Mouse (Mus musculus): Measurements from ENCODE around the gene Itk. TPM values are rescaled to one million over a fixed set of nuclear protein-coding genes. Genes with fewer than 3 reads are reported as not detected.

Itk gene
- polyA plus RNA-seq, 1 experiment from 2014 or later = 0.14 TPM

DNA sequence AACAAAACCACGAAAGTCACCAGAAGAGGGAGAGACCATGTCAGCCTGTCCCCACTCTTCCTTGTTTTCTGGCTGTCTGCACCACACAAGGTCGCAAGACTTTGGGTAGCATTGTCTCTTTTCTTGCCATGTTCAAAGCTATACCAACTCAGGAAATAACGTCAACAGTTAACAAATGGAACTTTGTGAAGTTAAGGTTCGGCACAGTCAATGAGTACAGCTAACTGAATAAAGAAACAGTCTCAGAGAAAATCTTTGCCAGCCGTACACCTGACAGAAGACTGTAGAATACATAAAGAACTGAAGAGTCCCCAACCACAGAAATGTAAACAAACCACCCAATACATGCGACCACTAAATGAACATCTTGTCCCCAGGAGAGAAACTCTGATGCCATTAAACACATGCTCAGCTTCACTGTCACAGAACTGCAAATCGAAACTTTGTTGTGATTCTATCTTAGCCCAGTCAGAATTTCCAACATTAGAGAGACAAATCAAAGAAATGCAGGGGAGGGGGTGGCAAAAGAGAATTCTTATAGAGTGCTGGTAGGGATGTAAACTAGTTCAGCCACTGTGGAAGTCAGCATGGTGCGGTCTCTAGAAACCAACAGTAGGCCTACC is 16.9 kb downstream of the Itk start:
- Histone ChIP-seq H3K4me3 (ENCODE audit: low read depth, low read length) (no peak overlapping the region), H3K4me2 (no peak overlapping the region), H3K27ac (ENCODE audit: low read depth, low read length) (no peak overlapping the region), H3K9ac (ENCODE audit: low read depth, low read length) (no peak overlapping the region), H3K4me1 (replicated peaks; ENCODE audit: control insufficient read depth, insufficient read depth, low read length) (no peaks in the 10 kb centered on the region), H3K27me3 (replicated peaks; ENCODE audit: control insufficient read depth, insufficient read depth, low read length) (no peaks in the 10 kb centered on the region), H3K36me3 (ENCODE audit: control insufficient read depth, insufficient read depth, low read length) (no peaks in the 10 kb centered on the region), H3K9me3 (ENCODE audit: control insufficient read depth, low read length) (no peaks in the 10 kb centered on the region)
- ATAC-seq (replicated peaks; ENCODE audit: low FRiP score) (no peak), DNase-seq (ENCODE audit: low spot score) (no peak)
- 75% methylated on average over 8 of the region's 8 CpGs for WGBS

DNA sequence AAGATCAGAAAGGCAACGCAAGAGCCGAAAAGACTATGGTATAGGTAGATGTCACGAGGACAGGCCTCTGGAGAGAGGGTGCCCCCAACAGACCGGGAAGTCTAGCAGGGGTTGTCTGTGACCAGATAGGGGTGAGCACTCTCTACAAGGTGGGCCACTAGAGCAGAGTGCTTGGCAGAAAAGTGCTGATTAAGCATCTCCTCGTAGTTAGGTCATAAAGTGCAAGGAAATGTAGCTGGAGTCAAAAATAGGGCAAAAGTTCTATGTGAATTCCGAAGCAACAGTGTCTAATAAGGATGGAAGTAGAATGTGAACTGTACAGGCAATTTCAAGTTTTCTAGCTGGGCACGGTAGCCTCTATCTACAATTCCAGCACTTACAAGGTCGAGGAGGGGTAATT is 18.1 kb downstream of the Itk start:
- Histone ChIP-seq H3K27me3 (replicated peaks; ENCODE audit: control insufficient read depth, insufficient read depth, low read length) (no peaks in the 10 kb centered on the region), H3K4me2 (no peak overlapping the region), H3K36me3 (ENCODE audit: control insufficient read depth, insufficient read depth, low read length) (no peaks in the 10 kb centered on the region), H3K9me3 (ENCODE audit: control insufficient read depth, low read length) (no peaks in the 10 kb centered on the region), H3K9ac (ENCODE audit: low read depth, low read length) (no peak overlapping the region), H3K4me3 (ENCODE audit: low read depth, low read length) (no peak overlapping the region), H3K4me1 (replicated peaks; ENCODE audit: control insufficient read depth, insufficient read depth, low read length) (no peaks in the 10 kb centered on the region), H3K27ac (ENCODE audit: low read depth, low read length) (no peak overlapping the region)
- no peak for DNase-seq (ENCODE audit: low spot score)
- 86% methylated on average over 8 of the region's 8 CpGs for WGBS
- no peak for ATAC-seq (replicated peaks; ENCODE audit: low FRiP score)

DNA sequence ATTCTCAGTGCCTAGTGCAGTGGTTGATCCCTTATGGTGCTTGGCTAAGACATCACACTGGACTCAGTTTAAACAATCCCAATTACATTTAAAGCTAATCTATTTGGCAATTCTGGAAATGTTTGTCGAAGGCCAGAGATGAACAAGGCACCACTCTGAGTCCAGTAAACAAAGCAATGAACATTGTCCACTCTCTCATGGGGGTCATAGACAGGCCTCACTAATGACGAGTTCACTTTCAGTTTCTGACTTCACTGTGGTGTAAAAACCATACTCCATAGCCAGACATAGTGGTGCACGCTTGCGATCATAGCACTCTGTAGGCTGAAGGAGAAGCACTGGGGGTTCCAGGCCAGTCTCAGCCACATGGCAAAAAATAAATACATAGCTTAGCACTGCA is 18.9 kb downstream of the Itk start:
- WGBS = 88% methylated on average over 4 of the region's 4 CpGs
- DNase-seq (ENCODE audit: low spot score) (peak; percentile 17), ATAC-seq (replicated peaks; ENCODE audit: low FRiP score) (no peak)

DNA sequence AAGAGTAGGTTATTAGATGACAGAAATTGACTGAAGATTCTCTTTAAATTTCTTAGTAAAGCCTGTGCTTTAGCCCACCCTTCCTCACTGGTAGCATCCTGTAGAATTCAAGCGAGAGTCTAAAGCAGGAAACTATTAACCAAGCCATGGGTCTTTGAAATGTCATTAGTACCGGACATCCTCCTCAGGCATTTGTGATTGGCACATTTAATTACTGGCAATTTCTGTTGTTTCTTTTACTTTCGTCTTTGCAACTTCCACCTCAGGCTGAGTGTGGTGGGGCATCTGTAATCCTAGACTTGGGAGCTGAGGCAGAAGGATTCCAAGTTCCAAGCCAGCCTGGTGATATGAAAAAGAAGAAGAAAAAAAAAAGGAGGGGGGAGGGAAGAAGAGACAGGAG is 23.0 kb downstream of the Itk start:
- WGBS = 59% methylated on average over 3 of the region's 3 CpGs
- H3K4me3 ChIP-seq (ENCODE audit: low read depth, low read length) = no peak overlapping the region
- no peak overlapping the region for H3K9ac ChIP-seq (ENCODE audit: low read depth, low read length)
- no peaks in the 10 kb centered on the region for H3K27me3 ChIP-seq (replicated peaks; ENCODE audit: control insufficient read depth, insufficient read depth, low read length)
- DNase-seq (ENCODE audit: low spot score) = peak; percentile 6
- no peaks in the 10 kb centered on the region for H3K9me3 ChIP-seq (ENCODE audit: control insufficient read depth, low read length)
- ATAC-seq (replicated peaks; ENCODE audit: low FRiP score) = no peak
- no peaks in the 10 kb centered on the region for H3K4me1 ChIP-seq (replicated peaks; ENCODE audit: control insufficient read depth, insufficient read depth, low read length)
- H3K27ac ChIP-seq (ENCODE audit: low read depth, low read length) = no peak overlapping the region
- no peak overlapping the region for H3K4me2 ChIP-seq
- no peaks in the 10 kb centered on the region for H3K36me3 ChIP-seq (ENCODE audit: control insufficient read depth, insufficient read depth, low read length)

More for the DNA sequence above, 18.9 kb downstream of the Itk start:
- Histone ChIP-seq H3K9ac (ENCODE audit: low read depth, low read length) (no peak overlapping the region), H3K36me3 (ENCODE audit: control insufficient read depth, insufficient read depth, low read length) (no peaks in the 10 kb centered on the region), H3K4me3 (ENCODE audit: low read depth, low read length) (no peak overlapping the region), H3K4me2 (no peak overlapping the region), H3K27ac (ENCODE audit: low read depth, low read length) (no peak overlapping the region), H3K9me3 (ENCODE audit: control insufficient read depth, low read length) (no peaks in the 10 kb centered on the region), H3K27me3 (replicated peaks; ENCODE audit: control insufficient read depth, insufficient read depth, low read length) (no peaks in the 10 kb centered on the region), H3K4me1 (replicated peaks; ENCODE audit: control insufficient read depth, insufficient read depth, low read length) (no peaks in the 10 kb centered on the region)

DNA sequence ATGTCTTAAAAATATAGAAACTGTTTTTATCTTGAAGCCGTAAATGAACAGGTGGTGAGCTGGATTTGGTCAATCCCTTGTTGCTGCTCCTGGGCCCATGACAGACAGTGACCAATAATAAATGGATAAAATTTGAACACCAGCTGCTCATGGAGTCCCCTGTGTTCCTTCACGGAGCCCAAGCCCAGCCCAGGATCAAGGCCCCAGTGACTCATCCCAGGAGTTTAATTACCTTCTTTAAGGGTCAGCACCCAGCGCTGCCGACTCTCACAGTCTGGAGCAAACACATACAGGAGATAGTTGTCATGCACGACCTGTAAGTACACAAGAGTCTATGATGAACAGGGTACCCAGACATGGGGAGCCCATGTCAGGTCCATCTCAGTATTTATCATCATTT is 23.6 kb downstream of the Itk start:
- H3K9ac ChIP-seq (ENCODE audit: low read depth, low read length) = no peak overlapping the region
- WGBS = 73% methylated on average over 5 of the region's 5 CpGs
- no peaks in the 10 kb centered on the region for H3K27me3 ChIP-seq (replicated peaks; ENCODE audit: control insufficient read depth, insufficient read depth, low read length)
- H3K36me3 ChIP-seq (ENCODE audit: control insufficient read depth, insufficient read depth, low read length) = no peaks in the 10 kb centered on the region
- DNase-seq (ENCODE audit: low spot score) (peak; percentile 18), ATAC-seq (replicated peaks; ENCODE audit: low FRiP score) (no peak)
- no peak overlapping the region for H3K4me3 ChIP-seq (ENCODE audit: low read depth, low read length)
- no peaks in the 10 kb centered on the region for H3K4me1 ChIP-seq (replicated peaks; ENCODE audit: control insufficient read depth, insufficient read depth, low read length)
- no peak overlapping the region for H3K27ac ChIP-seq (ENCODE audit: low read depth, low read length)
- H3K9me3 ChIP-seq (ENCODE audit: control insufficient read depth, low read length) = no peaks in the 10 kb centered on the region
- H3K4me2 ChIP-seq = no peak overlapping the region

DNA sequence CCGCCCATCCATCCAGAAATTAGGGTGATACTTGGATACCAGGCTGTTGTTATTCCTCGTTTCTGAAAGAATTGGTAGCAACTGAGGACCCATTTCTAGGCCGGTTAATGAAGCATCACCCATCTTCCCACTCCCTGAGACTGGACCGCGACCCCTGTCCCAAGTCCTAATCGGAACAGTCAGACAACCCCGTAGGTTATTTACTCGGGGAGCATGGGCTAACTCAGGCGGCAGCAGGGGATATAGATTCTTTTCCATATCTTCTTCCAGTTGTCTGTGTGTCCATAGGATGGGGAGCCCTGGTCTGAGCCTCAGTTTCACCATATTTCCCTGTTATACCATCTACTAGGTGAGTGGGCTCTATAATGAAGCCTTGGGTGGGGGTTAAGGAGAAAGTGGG is 25.5 kb downstream of the Itk start:
- no peaks in the 10 kb centered on the region for H3K4me1 ChIP-seq (replicated peaks; ENCODE audit: control insufficient read depth, insufficient read depth, low read length)
- WGBS = 91% methylated on average over 9 of the region's 9 CpGs
- ATAC-seq (replicated peaks; ENCODE audit: low FRiP score) = no peak

DNA sequence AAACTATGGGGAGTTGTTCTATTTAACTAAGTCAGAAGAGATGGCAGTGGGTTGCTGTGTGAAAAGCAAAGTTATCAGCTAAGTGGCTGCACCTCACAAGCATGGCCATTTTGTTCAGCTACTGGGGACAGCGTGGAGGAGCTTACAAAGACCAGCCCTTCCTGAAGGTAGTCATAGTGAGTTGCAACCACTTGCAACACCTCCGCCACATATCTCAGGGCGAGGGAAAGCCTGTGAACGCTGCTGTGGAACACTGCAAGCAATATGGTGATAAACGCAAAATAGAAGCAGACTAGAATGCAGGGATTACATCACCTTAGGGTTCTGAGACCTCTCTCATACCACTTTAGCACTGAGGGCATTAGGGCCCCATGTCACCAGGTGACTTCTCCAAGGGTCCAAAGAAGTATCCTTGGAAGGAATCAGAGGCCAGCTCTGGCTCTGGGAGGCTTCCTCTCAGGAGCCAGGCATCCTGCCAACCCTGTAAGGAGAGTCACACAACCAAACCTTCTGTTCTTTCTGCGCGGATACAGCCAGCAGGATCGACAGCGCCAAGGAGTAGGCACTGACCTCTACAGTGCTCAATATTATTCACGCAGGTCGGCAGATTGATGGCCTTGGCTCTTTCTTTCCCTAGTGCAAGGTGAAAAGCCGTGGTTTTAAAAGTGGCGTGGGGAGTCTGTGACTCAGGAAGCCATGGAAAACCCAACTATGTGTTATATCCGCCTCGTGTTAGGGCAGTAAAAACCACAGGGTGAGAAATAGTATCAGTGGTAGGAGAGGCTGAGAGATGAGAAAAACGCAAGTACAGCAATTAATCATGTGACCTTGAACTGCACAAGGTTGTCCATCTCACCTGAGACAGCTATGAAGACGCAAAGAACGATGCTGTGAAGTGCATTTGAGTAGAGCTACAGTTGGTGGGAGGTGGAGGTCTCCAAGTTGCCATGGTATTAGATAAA is 27.0 kb downstream of the Itk start:
- no peaks in the 10 kb centered on the region for H3K36me3 ChIP-seq (ENCODE audit: control insufficient read depth, insufficient read depth, low read length)
- no peak for ATAC-seq (replicated peaks; ENCODE audit: low FRiP score)
- 76% methylated on average over 18 of the region's 18 CpGs for WGBS
- H3K4me3 ChIP-seq (ENCODE audit: low read depth, low read length) = no peak overlapping the region
- no peak overlapping the region for H3K4me2 ChIP-seq
- no peak overlapping the region for H3K9ac ChIP-seq (ENCODE audit: low read depth, low read length)
- DNase-seq (ENCODE audit: low spot score) = peak; percentile 8
- no peak overlapping the region for H3K27ac ChIP-seq (ENCODE audit: low read depth, low read length)
- H3K4me1 ChIP-seq (replicated peaks; ENCODE audit: control insufficient read depth, insufficient read depth, low read length) = no peaks in the 10 kb centered on the region
- H3K9me3 ChIP-seq (ENCODE audit: control insufficient read depth, low read length) = no peaks in the 10 kb centered on the region
- H3K27me3 ChIP-seq (replicated peaks; ENCODE audit: control insufficient read depth, insufficient read depth, low read length) = no peaks in the 10 kb centered on the region

More for the DNA sequence above, 25.5 kb downstream of the Itk start:
- Histone ChIP-seq H3K9ac (ENCODE audit: low read depth, low read length) (no peak overlapping the region), H3K4me3 (ENCODE audit: low read depth, low read length) (no peak overlapping the region), H3K27ac (ENCODE audit: low read depth, low read length) (no peak overlapping the region), H3K4me2 (no peak overlapping the region), H3K27me3 (replicated peaks; ENCODE audit: control insufficient read depth, insufficient read depth, low read length) (no peaks in the 10 kb centered on the region), H3K9me3 (ENCODE audit: control insufficient read depth, low read length) (no peaks in the 10 kb centered on the region), H3K36me3 (ENCODE audit: control insufficient read depth, insufficient read depth, low read length) (no peaks in the 10 kb centered on the region)
- DNase-seq (ENCODE audit: low spot score) = peak; percentile 1

DNA sequence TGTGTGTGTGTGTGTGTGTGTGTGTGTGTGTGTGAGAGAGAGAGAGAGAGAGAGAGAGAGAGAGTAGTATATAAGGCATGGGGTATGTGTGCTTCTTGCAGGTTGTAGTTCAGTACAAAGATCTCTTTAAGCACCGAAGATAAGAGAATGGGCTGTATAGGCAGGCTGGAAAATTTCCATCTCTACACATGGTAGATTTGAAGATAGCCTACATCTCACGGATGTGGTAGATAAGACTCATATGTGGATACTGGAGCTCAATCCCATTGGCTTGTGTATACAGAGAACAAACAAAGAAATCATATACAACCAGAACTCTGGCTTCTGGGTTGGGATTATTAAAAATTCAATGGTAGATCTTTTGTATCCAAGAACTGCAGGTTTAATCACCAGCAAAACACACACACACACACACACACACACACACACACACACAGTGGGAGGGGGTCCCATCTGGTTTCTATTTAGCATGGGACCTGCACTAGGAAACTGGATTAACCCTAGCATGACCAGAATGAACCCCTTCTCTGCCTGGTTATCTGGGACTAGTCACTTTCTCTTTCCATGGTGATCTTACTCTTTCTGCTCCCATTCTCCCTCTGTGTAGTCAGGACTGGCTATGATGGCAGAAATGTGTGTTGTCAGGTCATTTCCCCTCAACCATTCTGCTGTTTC is 28.2 kb downstream of the Itk start:
- no peak overlapping the region for H3K27ac ChIP-seq (ENCODE audit: low read depth, low read length)
- H3K4me1 ChIP-seq (replicated peaks; ENCODE audit: control insufficient read depth, insufficient read depth, low read length) = no peaks in the 10 kb centered on the region
- H3K4me3 ChIP-seq (ENCODE audit: low read depth, low read length) = no peak overlapping the region
- WGBS = 72% methylated on average over 2 of the region's 2 CpGs
- H3K27me3 ChIP-seq (replicated peaks; ENCODE audit: control insufficient read depth, insufficient read depth, low read length) = no peaks in the 10 kb centered on the region
- H3K9me3 ChIP-seq (ENCODE audit: control insufficient read depth, low read length) = no peaks in the 10 kb centered on the region
- no peak overlapping the region for H3K9ac ChIP-seq (ENCODE audit: low read depth, low read length)
- no peak for ATAC-seq (replicated peaks; ENCODE audit: low FRiP score)
- no peak overlapping the region for H3K4me2 ChIP-seq
- no peaks in the 10 kb centered on the region for H3K36me3 ChIP-seq (ENCODE audit: control insufficient read depth, insufficient read depth, low read length)
- DNase-seq (ENCODE audit: low spot score) = no peak
